Mouse (Mus musculus): ENCODE measurements at regions not wholly inside any gene's neighbourhood (a gene's known extent, or its start where the extent isn't known, plus 50 kb on each side); places are given as distances from the start of the nearest gene placed in this dataset.
A peak's percentile ranks its signal among the peaks of the same experiment; 100 is the strongest.

DNA sequence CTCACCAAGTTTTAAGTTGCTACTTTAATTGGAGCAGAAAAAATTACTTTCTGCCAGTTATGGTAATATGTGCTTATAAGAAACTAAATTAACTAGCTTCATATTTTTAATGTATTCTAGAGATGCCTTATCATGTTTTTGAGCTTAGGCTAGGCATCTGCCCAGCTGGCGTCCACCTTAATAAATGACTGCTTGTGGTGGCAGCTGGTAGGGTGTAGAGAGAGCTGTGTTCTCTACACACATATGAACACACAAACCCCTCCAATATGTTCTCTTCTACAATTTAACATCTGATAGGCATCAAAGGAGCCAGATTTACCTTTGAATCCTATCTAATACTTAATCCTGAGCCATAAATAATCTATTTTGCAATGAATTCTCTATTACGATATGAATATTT lies 173.4 kb downstream of the Gm4340 start:
- Histone ChIP-seq H3K27ac (ENCODE audit: insufficient read depth, low read length) (no peak overlapping the region), H3K4me3 (ENCODE audit: insufficient read depth, low read length) (no peak overlapping the region), H3K4me1 (ENCODE audit: control insufficient read depth, insufficient read depth, low read length) (no peaks in the 10 kb centered on the region)
- TF ChIP-seq CTCF (IDR thresholded peaks at IDR 0.05; ENCODE audit: extremely low read depth, insufficient read depth, low read length) (no peak), POLR2A (IDR thresholded peaks at IDR 0.05; ENCODE audit: extremely low read depth, insufficient read depth, low read length) (no peak)

DNA sequence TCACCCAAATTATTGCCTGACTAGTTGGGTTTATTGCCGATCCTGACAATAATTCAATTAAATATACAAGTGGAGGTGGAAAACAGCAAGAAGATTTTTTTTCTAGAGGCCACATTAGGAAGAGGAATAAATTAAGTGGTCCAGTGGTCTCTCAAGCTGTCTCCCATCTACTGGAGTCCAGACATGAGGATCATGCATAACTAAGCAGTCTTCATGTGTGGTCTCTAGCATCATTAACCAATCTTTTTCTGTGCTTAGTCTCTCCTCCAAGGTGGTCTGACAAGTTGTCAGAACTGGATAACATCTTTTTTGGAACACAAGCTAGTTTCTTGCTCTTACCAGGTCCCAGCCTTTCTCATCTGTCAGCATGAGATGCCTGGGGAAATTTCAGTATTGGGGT lies 180.7 kb downstream of the Gm4340 start:
- TF ChIP-seq CTCF (IDR thresholded peaks at IDR 0.05; ENCODE audit: extremely low read depth, insufficient read depth, low read length): no peak
- TF ChIP-seq POLR2A (IDR thresholded peaks at IDR 0.05; ENCODE audit: extremely low read depth, insufficient read depth, low read length): no peak
- Histone ChIP-seq H3K4me1 (ENCODE audit: control insufficient read depth, insufficient read depth, low read length) (no peaks in the 10 kb centered on the region), H3K27ac (ENCODE audit: insufficient read depth, low read length) (no peak overlapping the region), H3K4me3 (ENCODE audit: insufficient read depth, low read length) (no peak overlapping the region)

DNA sequence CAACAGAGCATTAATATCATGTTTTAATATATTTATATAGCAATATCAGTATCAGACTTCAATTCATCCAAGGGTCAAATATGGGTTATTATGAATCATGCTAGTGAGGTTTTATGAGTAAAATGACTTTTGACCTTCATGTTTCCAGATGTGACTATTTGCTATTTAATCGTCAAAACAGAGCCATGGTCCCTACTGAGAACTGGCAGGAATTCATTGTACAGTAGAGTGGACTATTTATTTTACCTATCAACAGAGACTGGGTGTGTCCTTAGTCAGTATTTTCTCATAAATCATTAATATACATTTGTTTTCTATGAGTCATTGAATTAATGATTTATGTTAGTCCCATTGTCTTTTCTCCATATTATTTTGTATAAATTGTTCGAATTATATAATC lies 194.4 kb downstream of the Gm4340 start:
- TF ChIP-seq CTCF (IDR thresholded peaks at IDR 0.05; ENCODE audit: extremely low read depth, insufficient read depth, low read length): no peak
- no peak for TF ChIP-seq POLR2A (IDR thresholded peaks at IDR 0.05; ENCODE audit: extremely low read depth, insufficient read depth, low read length)
- H3K4me1 ChIP-seq (ENCODE audit: control insufficient read depth, insufficient read depth, low read length): no peaks in the 10 kb centered on the region
- H3K27ac ChIP-seq (ENCODE audit: insufficient read depth, low read length): no peak overlapping the region
- H3K4me3 ChIP-seq (ENCODE audit: insufficient read depth, low read length): no peak overlapping the region

DNA sequence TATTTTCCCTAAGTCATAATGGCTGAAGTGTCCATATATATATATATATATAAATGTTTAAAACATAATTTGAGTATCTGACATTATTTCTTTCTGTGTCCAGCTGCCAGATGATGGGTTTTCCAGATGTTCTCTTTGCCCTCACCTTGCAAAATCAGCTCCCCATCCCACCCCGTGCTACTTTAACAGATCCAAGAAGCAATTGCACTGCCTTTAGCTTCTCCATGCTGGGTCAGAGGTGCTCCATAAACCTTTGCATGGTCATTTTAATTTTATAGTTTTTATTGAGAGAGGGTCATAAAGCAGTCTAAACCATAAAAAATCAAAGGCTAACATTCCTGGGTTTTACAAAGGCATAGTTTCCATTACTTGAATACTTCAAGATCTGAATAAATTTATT lies 201.9 kb downstream of the Gm4340 start:
- H3K27ac ChIP-seq (ENCODE audit: insufficient read depth, low read length): no peak overlapping the region
- no peak for TF ChIP-seq POLR2A (IDR thresholded peaks at IDR 0.05; ENCODE audit: extremely low read depth, insufficient read depth, low read length)
- no peak for TF ChIP-seq CTCF (IDR thresholded peaks at IDR 0.05; ENCODE audit: extremely low read depth, insufficient read depth, low read length)
- no peaks in the 10 kb centered on the region for H3K4me1 ChIP-seq (ENCODE audit: control insufficient read depth, insufficient read depth, low read length)
- H3K4me3 ChIP-seq (ENCODE audit: insufficient read depth, low read length): no peak overlapping the region

DNA sequence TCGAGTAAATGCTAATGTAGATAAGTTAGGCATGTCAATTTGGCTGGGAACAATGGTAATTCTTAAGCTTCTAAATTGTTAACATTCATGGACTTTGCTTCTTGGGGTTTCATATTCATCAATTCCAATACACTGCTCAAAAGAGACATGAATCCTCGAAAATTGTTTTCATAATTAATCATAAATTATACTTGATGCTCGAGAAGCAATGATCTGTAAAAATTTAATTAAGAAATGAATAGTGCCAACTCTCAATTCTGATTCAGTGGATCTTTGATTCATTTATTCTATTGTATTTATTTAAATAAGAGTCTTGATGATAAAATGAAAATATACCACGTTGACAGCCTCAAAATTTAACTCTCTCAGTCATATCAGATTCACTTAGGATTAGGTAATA lies 214.9 kb downstream of the Gm4340 start:
- Histone ChIP-seq H3K27ac (ENCODE audit: insufficient read depth, low read length) (no peak overlapping the region), H3K4me1 (ENCODE audit: control insufficient read depth, insufficient read depth, low read length) (no peaks in the 10 kb centered on the region), H3K4me3 (ENCODE audit: insufficient read depth, low read length) (no peak overlapping the region)
- TF ChIP-seq CTCF (IDR thresholded peaks at IDR 0.05; ENCODE audit: extremely low read depth, insufficient read depth, low read length): no peak
- no peak for TF ChIP-seq POLR2A (IDR thresholded peaks at IDR 0.05; ENCODE audit: extremely low read depth, insufficient read depth, low read length)

GRCm38 (mm10) chr10:104422541-104422940 lies 228.7 kb downstream of the Gm4340 start:
- Histone ChIP-seq H3K4me3 (ENCODE audit: insufficient read depth, low read length) (no peak overlapping the region), H3K4me1 (ENCODE audit: control insufficient read depth, insufficient read depth, low read length) (no peaks in the 10 kb centered on the region), H3K27ac (ENCODE audit: insufficient read depth, low read length) (no peak overlapping the region)
- TF ChIP-seq CTCF (IDR thresholded peaks at IDR 0.05; ENCODE audit: extremely low read depth, insufficient read depth, low read length) (no peak), POLR2A (IDR thresholded peaks at IDR 0.05; ENCODE audit: extremely low read depth, insufficient read depth, low read length) (no peak)

DNA sequence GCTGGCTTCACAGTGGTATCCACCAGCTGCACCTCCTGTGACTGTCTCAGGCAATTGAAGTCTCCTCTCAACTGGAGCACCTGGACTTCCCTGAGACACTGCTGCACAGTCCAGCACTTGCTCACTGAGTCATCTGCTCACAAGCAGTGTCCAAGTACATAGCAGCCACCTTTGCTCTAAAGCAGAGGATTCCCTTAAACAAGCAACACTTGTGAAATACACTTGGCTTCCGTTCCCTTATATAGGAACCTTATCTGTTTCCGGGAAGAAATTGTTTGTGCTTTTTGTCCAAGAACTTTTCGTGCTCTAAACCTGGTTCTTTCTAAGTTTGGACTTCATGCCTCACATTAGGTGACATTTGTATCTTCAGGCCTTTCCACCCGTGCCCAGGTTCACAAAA lies 229.3 kb downstream of the Gm4340 start:
- no peak for TF ChIP-seq POLR2A (IDR thresholded peaks at IDR 0.05; ENCODE audit: extremely low read depth, insufficient read depth, low read length)
- TF ChIP-seq CTCF (IDR thresholded peaks at IDR 0.05; ENCODE audit: extremely low read depth, insufficient read depth, low read length): no peak
- Histone ChIP-seq H3K27ac (ENCODE audit: insufficient read depth, low read length) (no peak overlapping the region), H3K4me1 (ENCODE audit: control insufficient read depth, insufficient read depth, low read length) (no peaks in the 10 kb centered on the region), H3K4me3 (ENCODE audit: insufficient read depth, low read length) (no peak overlapping the region)

GRCm38 (mm10) chr10:104423761-104424160 lies 229.9 kb downstream of the Gm4340 start:
- no peak overlapping the region for H3K4me3 ChIP-seq (ENCODE audit: insufficient read depth, low read length)
- TF ChIP-seq CTCF (IDR thresholded peaks at IDR 0.05; ENCODE audit: extremely low read depth, insufficient read depth, low read length): no peak
- no peak for TF ChIP-seq POLR2A (IDR thresholded peaks at IDR 0.05; ENCODE audit: extremely low read depth, insufficient read depth, low read length)
- no peaks in the 10 kb centered on the region for H3K4me1 ChIP-seq (ENCODE audit: control insufficient read depth, insufficient read depth, low read length)
- H3K27ac ChIP-seq (ENCODE audit: insufficient read depth, low read length): no peak overlapping the region

GRCm38 (mm10) chr10:104444926-104445325 lies 251.1 kb downstream of the Gm4340 start:
- no peak overlapping the region for H3K27ac ChIP-seq (ENCODE audit: insufficient read depth, low read length)
- no peak for TF ChIP-seq CTCF (IDR thresholded peaks at IDR 0.05; ENCODE audit: extremely low read depth, insufficient read depth, low read length)
- TF ChIP-seq POLR2A (IDR thresholded peaks at IDR 0.05; ENCODE audit: extremely low read depth, insufficient read depth, low read length): no peak
- H3K4me3 ChIP-seq (ENCODE audit: insufficient read depth, low read length): no peak overlapping the region
- H3K4me1 ChIP-seq (ENCODE audit: control insufficient read depth, insufficient read depth, low read length): no peaks in the 10 kb centered on the region

- no peak for TF ChIP-seq POLR2A (IDR thresholded peaks at IDR 0.05; ENCODE audit: extremely low read depth, insufficient read depth, low read length)
- no peak for TF ChIP-seq CTCF (IDR thresholded peaks at IDR 0.05; ENCODE audit: extremely low read depth, insufficient read depth, low read length)
- H3K4me1 ChIP-seq (ENCODE audit: control insufficient read depth, insufficient read depth, low read length): no peaks in the 10 kb centered on the region; the same call in 1 of the 2 replicates
- H3K4me3 ChIP-seq (ENCODE audit: insufficient read depth, low read length): peak overlapping the region; percentile 6; the same call in 1 of the 2 replicates
- H3K27ac ChIP-seq (ENCODE audit: insufficient read depth, low read length): no peak overlapping the region
These were observed 261.9 kb downstream of the Gm4340 start for GRCm38 (mm10) chr10:104455549-104456351.
